Mouse (Mus musculus) regulatory T cell (primary cell): Measurements from ENCODE around the gene Gpatch3.

Source experiments
- in situ Hi-C: fragments of 300-600 bp; cut with MboI, MseI; formaldehyde crosslinking; loops from one replicate; pipeline ENCODE4 v1.15.1; 2025; ENCODE audit warnings: high pct_unique_total_duplicates

Gene Gpatch3

DNA sequence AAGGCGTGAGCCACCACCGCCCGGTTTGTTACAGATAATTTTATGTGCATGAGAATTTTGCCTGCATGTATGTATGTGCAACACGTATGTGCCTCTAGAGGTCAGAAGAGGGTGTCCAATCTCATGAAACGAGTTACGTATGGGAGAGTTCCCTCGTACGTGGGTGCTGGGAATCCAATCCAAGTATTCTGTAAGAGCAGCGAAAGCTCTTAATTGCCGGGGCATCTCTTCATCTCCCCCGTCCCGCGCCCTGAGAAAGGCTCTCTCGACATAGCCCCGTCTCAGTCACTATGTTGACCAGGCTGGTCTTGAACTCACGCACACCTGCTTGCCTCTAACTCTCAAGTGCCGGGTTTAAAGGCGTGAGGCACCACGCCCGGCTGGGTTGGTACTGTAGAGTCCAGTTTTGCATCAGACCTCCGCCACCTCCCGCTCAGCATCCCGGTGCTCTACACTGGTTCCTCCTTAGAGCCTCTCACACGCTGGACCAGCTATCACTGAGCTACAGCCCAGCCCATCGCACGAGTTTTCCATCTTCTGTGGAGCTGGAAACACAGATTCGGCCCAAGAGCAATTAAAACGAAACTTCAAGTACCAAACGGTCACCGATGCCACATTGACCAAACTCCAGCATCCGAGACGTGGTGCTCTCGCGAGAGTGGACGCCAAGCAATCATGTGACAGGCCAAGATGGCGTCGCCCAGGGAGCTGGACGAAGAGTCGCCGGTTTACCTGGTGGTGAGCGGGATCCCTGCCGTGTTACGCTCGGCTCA lies at the start of gene Gpatch3:
Gene Gpatch3 (plus strand): TSS at position 676 of the 773 bp plus-strand sequence.
- in situ Hi-C loops = no loop called here

DNA sequence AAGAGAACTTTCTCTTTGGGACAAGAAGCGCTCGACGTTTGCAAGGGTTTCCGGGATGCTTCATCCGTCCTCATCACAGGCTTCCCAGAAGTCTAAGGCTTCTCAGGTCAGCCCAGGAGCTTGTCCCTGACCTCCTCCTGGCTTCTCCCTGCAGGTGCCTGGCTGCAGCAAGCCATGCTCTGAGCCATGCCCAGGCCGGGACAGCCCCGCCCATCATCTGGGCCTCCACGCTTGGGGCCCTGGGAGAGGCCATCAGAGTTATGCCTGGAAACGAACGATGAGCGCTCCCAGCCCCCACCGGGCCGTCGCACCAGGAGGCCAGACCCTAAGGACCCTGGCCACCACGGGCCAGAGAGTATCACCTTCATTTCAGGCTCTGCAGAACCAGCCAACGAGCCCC lies 46.8 kb upstream of the Gpatch3 start:
- in situ Hi-C loops = no loop called here

DNA sequence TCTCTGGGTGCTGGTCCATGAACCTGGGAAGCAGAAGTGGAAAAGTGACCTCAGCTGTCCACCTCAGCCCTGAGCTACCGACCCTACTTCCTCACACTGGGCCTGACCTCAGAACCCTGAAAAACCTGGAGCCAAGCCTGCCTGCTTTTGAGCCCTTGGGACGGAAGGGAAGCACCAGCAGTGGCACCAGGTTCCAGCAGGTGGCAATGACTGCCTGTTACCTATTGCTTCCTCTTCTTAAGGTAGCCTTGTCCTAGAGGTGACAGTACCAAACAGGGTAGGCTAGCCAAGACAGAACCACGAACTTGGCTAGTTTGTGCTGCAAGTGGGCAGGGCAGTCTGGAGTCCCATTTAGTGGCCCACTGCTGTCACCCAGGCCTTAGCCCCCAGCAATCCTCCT lies 41.8 kb upstream of the Gpatch3 start:
- in situ Hi-C loops = no loop called here

DNA sequence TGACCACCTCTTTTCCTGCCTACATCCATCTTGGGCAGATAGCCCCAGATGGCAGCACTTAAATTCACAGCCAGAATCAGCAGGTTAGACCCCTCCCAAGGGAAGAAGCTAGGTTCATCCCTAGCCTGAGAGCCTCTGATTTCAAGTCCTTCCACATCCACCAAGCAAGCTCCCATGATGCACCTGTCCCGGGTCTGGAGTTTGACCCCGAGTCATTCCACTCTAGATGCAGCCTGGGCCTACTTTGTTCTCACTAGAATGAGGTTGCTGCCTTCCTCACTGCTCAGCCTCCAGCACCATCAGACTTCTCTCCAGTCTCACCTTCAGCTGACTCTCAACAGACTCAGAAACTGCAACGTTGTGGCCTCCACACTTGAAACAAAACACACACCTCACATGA lies 38.5 kb upstream of the Gpatch3 start:
- in situ Hi-C loops = no loop called here

DNA sequence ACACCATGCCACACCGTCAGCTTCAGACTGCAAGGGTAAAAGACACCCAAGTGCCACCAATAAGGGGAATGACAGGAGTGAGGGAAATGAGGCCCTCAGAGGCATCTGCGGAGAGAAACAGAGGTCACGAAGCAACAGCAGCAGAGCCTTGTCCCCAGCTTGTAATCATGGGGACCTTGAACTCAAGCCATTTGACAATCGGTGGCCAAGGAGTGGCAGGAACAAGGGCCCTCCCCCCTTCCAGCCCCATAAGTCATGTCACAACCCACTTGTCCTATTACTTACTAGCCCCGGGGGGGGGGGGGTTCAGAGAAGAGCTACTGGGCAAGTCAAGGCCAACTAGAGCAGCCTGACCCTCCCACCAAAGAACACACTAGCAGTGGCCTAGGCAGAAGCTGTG lies 37.9 kb upstream of the Gpatch3 start:
- in situ Hi-C loops = no loop called here

GRCm38 (mm10) chr4:133545272-133546231 lies 29.0 kb upstream of the Gpatch3 start, which contains the start of gene Nudc:
Nudc (minus strand) TSS chr4:133545996.
- in situ Hi-C loops = no loop called here

DNA sequence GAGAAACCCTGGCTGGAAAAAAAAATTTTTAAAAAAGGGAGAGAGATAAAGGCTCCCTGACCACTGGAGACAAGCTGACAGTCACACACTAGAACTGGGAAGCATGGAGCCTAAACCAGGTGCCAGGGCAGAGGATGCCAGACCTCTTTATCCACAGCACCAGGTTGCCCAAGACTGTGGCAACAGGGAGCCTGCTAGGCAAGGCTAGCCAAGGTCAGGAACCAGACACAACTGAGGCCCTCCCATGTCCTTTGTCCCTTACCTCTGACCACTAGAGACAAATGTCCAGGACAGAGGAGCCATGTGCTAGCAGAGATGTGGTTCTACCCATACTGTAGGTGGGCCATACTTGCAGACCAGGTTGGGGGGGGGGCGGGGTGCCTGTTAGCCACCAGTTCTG lies 22.5 kb upstream of the Gpatch3 start:
- in situ Hi-C loops = no loop called here

- in situ Hi-C loops = no loop called here
Measured at GRCm38 (mm10) chr4:133552768-133553447, 21.6 kb upstream of the Gpatch3 start, which contains the start of gene Nr0b2. Nr0b2 (plus strand) TSS chr4:133553376.

DNA sequence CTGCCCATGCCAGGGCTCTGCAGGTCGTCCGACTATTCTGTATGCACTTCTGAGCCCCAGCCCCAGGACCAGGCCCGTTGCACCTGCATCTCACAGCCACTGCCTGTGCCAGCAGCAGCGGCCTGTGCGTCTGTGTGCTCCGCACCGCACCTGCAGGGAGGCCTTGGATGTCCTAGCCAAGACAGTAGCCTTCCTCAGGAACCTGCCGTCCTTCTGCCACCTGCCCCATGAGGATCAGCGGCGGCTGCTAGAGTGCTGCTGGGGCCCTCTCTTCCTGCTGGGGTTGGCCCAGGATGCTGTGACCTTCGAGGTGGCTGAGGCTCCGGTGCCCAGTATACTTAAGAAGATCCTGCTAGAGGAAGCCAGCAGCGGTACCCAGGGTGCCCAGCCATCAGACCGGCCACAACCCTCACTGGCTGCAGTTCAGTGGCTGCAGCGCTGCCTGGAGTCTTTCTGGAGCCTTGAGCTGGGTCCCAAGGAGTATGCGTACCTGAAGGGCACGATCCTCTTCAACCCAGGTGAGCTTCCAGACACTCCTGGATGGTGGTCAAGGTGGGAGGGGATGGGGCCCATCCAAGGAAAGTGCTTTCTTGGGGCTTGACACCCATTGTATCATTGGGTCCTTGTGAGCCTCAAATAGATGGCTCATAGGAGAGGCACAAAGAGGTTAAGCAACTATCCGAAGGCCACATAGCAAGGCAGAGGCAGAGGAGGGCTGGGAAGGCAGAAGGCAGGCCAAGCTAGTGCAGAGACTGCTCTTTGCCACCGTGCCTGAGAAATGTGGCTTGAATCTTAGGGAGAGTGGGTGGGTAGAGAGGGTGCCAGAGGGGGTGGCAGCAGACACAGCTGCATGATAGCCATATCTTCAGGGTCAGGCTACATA lies 20.9 kb upstream of the Gpatch3 start:
- in situ Hi-C loops = no loop called here

DNA sequence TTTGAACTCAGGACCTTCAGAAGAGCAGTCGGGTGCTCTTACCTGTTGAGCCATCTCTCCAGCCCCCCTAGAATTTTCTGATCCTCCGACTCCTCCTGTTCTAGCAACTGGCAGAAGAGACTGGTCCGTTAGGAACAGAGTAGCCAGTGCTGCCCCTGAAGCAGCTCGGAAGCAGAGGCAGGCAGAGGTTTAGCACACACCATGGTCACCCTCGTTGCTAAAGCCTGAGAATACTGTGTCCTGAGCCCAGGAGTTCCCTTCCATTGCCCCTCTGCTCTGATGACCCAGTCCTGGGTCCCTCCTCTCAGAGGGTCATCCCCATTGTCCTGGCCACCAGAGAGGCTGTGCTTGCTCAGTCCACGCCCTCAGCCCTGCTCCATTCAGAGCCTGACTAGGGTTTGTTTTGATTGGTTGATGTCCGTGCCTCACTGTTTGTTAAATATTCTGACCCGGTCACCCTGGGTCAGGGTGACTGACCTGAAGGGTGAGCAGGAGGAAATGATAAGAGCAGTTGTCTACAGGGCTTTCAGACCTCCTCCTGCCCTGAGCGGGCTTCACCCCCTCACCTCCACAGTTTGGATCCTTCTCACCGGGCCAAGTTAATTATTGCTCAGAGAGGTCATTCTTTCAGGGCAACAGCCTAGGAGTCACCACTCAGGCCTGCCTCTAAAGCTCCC lies 17.4 kb upstream of the Gpatch3 start:
- in situ Hi-C loops = no loop called here

DNA sequence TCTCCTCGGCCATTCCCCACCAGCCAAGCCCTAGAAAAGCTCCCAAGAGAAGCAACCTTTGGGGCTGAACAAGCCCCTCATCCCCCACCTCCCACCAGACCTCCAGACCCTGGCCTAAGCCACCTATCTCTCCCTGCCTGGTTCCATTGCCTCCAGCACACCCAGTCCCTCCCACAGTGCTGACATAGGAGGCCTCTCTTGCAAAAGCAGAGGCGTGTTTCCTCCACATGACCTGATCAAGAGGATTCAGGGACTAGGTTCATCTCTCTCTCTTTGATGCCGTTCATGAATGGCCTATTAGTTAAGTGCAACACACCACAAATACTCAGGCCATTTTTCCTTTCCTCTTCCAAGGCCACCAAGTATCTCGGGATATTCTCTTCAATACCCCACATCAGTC lies 14.7 kb upstream of the Gpatch3 start:
- in situ Hi-C loops = loop anchor here (10.0 kb wide), 1 partner anchor 875 kb away; no protein-coding TSS in a partner anchor

GRCm38 (mm10) chr4:133561622-133562021 lies 12.9 kb upstream of the Gpatch3 start:
- in situ Hi-C loops = loop anchor here (10.0 kb wide), 1 partner anchor 873 kb away; no protein-coding TSS in a partner anchor

- in situ Hi-C loops = loop anchor here (10.0 kb wide), 1 partner anchor 872 kb away; no protein-coding TSS in a partner anchor
Measured at GRCm38 (mm10) chr4:133563123-133563571, 11.4 kb upstream of the Gpatch3 start.

GRCm38 (mm10) chr4:133567251-133567650 lies 7.3 kb upstream of the Gpatch3 start:
- in situ Hi-C loops = loop anchor here (10.0 kb wide), 1 partner anchor 868 kb away; no protein-coding TSS in a partner anchor

- in situ Hi-C loops = loop anchor here (10.0 kb wide), 1 partner anchor 865 kb away; no protein-coding TSS in a partner anchor
Measured at GRCm38 (mm10) chr4:133569291-133570065, 5.1 kb upstream of the Gpatch3 start.

DNA sequence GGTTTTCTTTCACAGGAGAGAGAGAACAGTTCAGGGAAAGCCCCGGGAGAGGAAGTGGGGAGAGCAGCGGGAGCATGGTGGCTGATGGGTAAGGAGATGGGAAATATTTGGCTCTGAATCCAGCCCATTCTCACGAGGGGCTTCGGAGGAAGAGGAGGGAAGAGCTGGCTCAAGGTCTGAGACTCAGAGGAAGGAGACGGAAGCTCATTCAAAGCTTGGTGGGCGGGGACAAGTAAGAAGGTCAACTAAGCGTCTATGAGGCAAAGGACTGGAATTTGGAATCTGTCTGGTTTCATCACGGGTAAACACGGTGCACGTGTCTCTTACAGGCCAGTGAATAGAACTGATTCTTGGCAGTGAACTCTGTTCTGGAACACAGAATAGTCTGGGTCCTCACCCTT lies 4.5 kb upstream of the Gpatch3 start:
- in situ Hi-C loops = no loop called here

DNA sequence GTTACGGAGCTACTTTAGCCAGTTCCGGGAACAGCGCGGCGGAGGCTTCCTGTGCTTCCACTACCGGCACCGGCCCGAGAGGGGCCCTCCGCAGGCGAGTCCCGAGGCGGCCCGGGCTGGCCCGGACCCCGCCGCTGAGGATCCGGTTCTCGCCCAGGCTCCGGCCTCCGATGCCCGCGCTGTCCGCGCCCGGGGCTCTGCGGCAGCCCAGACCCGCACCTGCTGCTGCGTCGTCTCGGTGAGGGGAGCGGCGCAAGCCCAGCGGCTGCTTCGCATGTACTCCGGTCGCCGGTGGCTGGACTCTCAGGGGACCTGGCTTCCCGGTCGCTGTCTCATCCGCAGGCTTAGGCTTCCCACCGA lies 278 bp downstream of the Gpatch3 start:
- in situ Hi-C loops = no loop called here

DNA sequence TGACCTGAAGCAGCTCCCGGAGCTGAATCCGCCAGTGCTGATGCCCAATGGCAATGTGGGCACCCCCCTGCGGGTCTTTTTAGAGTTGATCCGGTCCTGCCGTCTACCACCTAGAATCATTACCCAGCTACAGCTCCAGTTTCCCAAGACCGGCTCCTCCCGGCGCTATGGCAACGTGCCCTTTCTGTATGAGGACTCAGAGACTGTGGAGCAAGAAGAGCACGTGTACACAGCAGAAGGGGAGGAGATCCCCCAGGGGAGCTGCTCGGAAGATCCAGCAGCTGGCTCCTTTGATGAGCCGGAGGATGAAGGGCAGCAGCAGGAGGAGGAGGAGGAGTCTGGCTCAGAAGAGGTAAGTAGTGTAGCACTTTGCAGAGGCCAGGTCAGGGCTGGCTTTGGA lies 3.4 kb downstream of the Gpatch3 start:
- in situ Hi-C loops = no loop called here

- in situ Hi-C loops = no loop called here
Measured at GRCm38 (mm10) chr4:133583690-133584058, 9.1 kb downstream of the Gpatch3 start.
